ENCODE assay signal across 23 mouse cellular contexts in genomic region chr8:89383781-89384180, GRCm38 (mm10).
DNase-seq lines count a peak whose midpoint lies in the region; ATAC-seq lines count a peak whose summit lies in the region.
"Had no signal": no experiment of that assay in that cellular context is flagged by ENCODE, and none has a peak within 500 bp of the region (broad histone marks: within the 10 kb centered on the region; RNA-seq: fewer than 3 reads in every experiment).

No protein-coding gene starts in this region.

- H3K4me2 ChIP-seq in hindbrain, embryonic 11.5 days (replicated peaks; ENCODE audit: low read depth, low read length) = no peak overlapping the region
- H3K4me2 ChIP-seq in hindbrain, embryonic 16.5 days (ENCODE audit: low read length) = no peak overlapping the region
- H3K4me2 ChIP-seq in midbrain, embryonic 16.5 days (ENCODE audit: low read length) = no peak overlapping the region
- H3K4me2 ChIP-seq: embryonic facial prominence, embryonic 13.5 days; forebrain, embryonic 13.5 days; heart, embryonic 12.5 days; hindbrain, embryonic 14.5 days; liver, embryonic 13.5 days had no signal

- no peaks in the 10 kb centered on the region for H3K27me3 ChIP-seq in hindbrain, embryonic 11.5 days (ENCODE audit: control insufficient read depth, insufficient read depth, low read length)
- 0 out of 2 replicates have a peak, but pooled peaks cover 2% of the 10 kb centered on the region for H3K27me3 ChIP-seq in hindbrain, embryonic 16.5 days (replicated peaks; ENCODE audit: control insufficient read depth, insufficient read depth, low read length)
- 0 out of 2 replicates have a peak, but pooled peaks cover 4% of the 10 kb centered on the region for H3K27me3 ChIP-seq in midbrain, embryonic 10.5 days (ENCODE audit: low read depth, poor library complexity, severe bottlenecking)
- H3K27me3 ChIP-seq in midbrain, embryonic 16.5 days (ENCODE audit: control insufficient read depth, insufficient read depth, low read depth, low read length) = no peaks in the 10 kb centered on the region; the same call in 1 of the 2 replicates
- H3K27me3 ChIP-seq: forebrain, embryonic 13.5 days; heart, embryonic 12.5 days had no signal

- WGBS in hindbrain, embryonic 11.5 days = 53% methylated on average over 5 of the region's 5 CpGs
- WGBS in hindbrain, embryonic 16.5 days = 40% methylated on average over 5 of the region's 5 CpGs
- 54% methylated on average over 5 of the region's 5 CpGs for WGBS in midbrain, embryonic 10.5 days
- 48% methylated on average over 5 of the region's 5 CpGs for WGBS in midbrain, embryonic 16.5 days

- peaks cover 7% of the 10 kb centered on the region for H3K4me1 ChIP-seq in hindbrain, embryonic 11.5 days (replicated peaks; ENCODE audit: control insufficient read depth, insufficient read depth, low read length)
- H3K4me1 ChIP-seq in hindbrain, embryonic 16.5 days (ENCODE audit: control insufficient read depth, insufficient read depth, low read depth, low read length) = peaks cover 8% of the 10 kb centered on the region; the same call in 1 of the 2 replicates
- peaks cover 68% of the 10 kb centered on the region for H3K4me1 ChIP-seq in midbrain, embryonic 10.5 days
- H3K4me1 ChIP-seq in midbrain, embryonic 16.5 days (ENCODE audit: control insufficient read depth, insufficient read depth, low read length) = no peaks in the 10 kb centered on the region
- H3K4me1 ChIP-seq: liver, embryonic 13.5 days had no signal

- H3K27ac ChIP-seq in hindbrain, embryonic 11.5 days (ENCODE audit: low read depth, low read length) = no peak overlapping the region
- no peak overlapping the region for H3K27ac ChIP-seq in hindbrain, embryonic 16.5 days (ENCODE audit: low read depth, low read length)
- peak overlapping the region; percentile 72 for H3K27ac ChIP-seq in midbrain, embryonic 10.5 days (replicated peaks)
- no peak overlapping the region for H3K27ac ChIP-seq in midbrain, embryonic 16.5 days (ENCODE audit: low read length)
- H3K27ac ChIP-seq: embryonic facial prominence, embryonic 13.5 days; forebrain, embryonic 13.5 days; hindbrain, embryonic 14.5 days; liver, embryonic 13.5 days had no signal

- H3K9ac ChIP-seq in hindbrain, embryonic 11.5 days (ENCODE audit: low read depth, low read length) = no peak overlapping the region
- H3K9ac ChIP-seq in hindbrain, embryonic 16.5 days (ENCODE audit: low read depth, low read length) = no peak overlapping the region
- H3K9ac ChIP-seq in midbrain, embryonic 16.5 days (ENCODE audit: low read depth, low read length) = no peak overlapping the region
- H3K9ac ChIP-seq: embryonic facial prominence, embryonic 13.5 days; forebrain, embryonic 13.5 days; heart, embryonic 12.5 days; hindbrain, embryonic 14.5 days; liver, embryonic 13.5 days had no signal

- no peaks in the 10 kb centered on the region for H3K9me3 ChIP-seq in hindbrain, embryonic 11.5 days (ENCODE audit: control insufficient read depth, low read length)
- no peaks in the 10 kb centered on the region for H3K9me3 ChIP-seq in hindbrain, embryonic 16.5 days (ENCODE audit: control insufficient read depth, low read length)
- no peaks in the 10 kb centered on the region for H3K9me3 ChIP-seq in midbrain, embryonic 10.5 days (replicated peaks)
- H3K9me3 ChIP-seq in midbrain, embryonic 16.5 days (replicated peaks; ENCODE audit: control insufficient read depth, low read length, poor library complexity, severe bottlenecking) = no peaks in the 10 kb centered on the region
- H3K9me3 ChIP-seq: embryonic facial prominence, embryonic 13.5 days; forebrain, embryonic 13.5 days; heart, embryonic 12.5 days; liver, embryonic 13.5 days had no signal

- peak; percentile 33 for DNase-seq in embryo, embryonic 11 days
- no peak for DNase-seq in embryo, embryonic 10.5 days (ENCODE audit: low spot score)
- DNase-seq in hindbrain, embryonic 11.5 days (ENCODE audit: low spot score) = peak; percentile 11
- no peak for DNase-seq in midbrain, embryonic 10.5 days (ENCODE audit: low spot score)
- no peak for DNase-seq in frontal cortex, postnatal 14 days (ENCODE audit: low spot score in 2 of 2)
- DNase-seq: adrenal gland, postnatal 14 days; cerebellum, adult 8-10 months; cerebellum, postnatal 36 days; heart, postnatal 10 days; kidney, postnatal 10 days; liver, embryonic 13.5 days; lung, adult 2 months; midbrain, embryonic 14.5 days; thymus, adult 18-20 months; thymus, postnatal 36 days had no signal

- H3K36me3 ChIP-seq in hindbrain, embryonic 11.5 days (ENCODE audit: control insufficient read depth, insufficient read depth, low read length) = no peaks in the 10 kb centered on the region
- no peaks in the 10 kb centered on the region for H3K36me3 ChIP-seq in hindbrain, embryonic 16.5 days (ENCODE audit: control insufficient read depth, insufficient read depth, low read length)
- no peaks in the 10 kb centered on the region for H3K36me3 ChIP-seq in midbrain, embryonic 10.5 days
- no peaks in the 10 kb centered on the region for H3K36me3 ChIP-seq in midbrain, embryonic 16.5 days (ENCODE audit: control insufficient read depth, insufficient read depth, low read length)
- H3K36me3 ChIP-seq: embryonic facial prominence, embryonic 13.5 days; heart, embryonic 12.5 days; liver, embryonic 13.5 days had no signal

- ATAC-seq in hindbrain, embryonic 11.5 days (ENCODE audit: low FRiP score) = no peak
- ATAC-seq in hindbrain, embryonic 16.5 days = no peak
- no peak for ATAC-seq in midbrain, embryonic 16.5 days
- ATAC-seq: activated CD4-positive, CD25-positive, alpha-beta regulatory T cell, adult 4 months; forebrain, embryonic 13.5 days had no signal

- no peak overlapping the region for H3K4me3 ChIP-seq in hindbrain, embryonic 11.5 days (ENCODE audit: low read depth, low read length)
- no peak overlapping the region for H3K4me3 ChIP-seq in hindbrain, embryonic 16.5 days (ENCODE audit: low read length)
- H3K4me3 ChIP-seq in midbrain, embryonic 10.5 days = no peak overlapping the region
- H3K4me3 ChIP-seq in midbrain, embryonic 16.5 days (ENCODE audit: low read depth, low read length) = no peak overlapping the region
- H3K4me3 ChIP-seq: embryonic facial prominence, embryonic 13.5 days; erythroblast, embryonic 14.5 days; forebrain, embryonic 13.5 days; heart, embryonic 12.5 days; liver, embryonic 13.5 days had no signal

Comparison
In these comparisons a context has a peak if more than half of its experiments do, and no peak if none do; other contexts are left out.
1. DNase-seq: peak in embryo, embryonic 11 days (single experiment) and hindbrain, embryonic 11.5 days (single experiment); none in embryo, embryonic 10.5 days (single experiment), midbrain, embryonic 10.5 days (single experiment) and frontal cortex, postnatal 14 days (0 of 2).